Mouse (Mus musculus) kidney, postnatal 14 days (tissue): ENCODE results near the gene Glg1.
"Not testable (repeated sequence)": the region's sequence is repeated elsewhere in the genome, so short reads cannot be mapped to it uniquely, and the experiment has no call there.

Experiments used
- DNase-seq: peaks from one replicate; pipeline ENCODE4 v3.0.0; 2022; ENCODE audit warnings: mixed read lengths

Gene Glg1

DNA sequence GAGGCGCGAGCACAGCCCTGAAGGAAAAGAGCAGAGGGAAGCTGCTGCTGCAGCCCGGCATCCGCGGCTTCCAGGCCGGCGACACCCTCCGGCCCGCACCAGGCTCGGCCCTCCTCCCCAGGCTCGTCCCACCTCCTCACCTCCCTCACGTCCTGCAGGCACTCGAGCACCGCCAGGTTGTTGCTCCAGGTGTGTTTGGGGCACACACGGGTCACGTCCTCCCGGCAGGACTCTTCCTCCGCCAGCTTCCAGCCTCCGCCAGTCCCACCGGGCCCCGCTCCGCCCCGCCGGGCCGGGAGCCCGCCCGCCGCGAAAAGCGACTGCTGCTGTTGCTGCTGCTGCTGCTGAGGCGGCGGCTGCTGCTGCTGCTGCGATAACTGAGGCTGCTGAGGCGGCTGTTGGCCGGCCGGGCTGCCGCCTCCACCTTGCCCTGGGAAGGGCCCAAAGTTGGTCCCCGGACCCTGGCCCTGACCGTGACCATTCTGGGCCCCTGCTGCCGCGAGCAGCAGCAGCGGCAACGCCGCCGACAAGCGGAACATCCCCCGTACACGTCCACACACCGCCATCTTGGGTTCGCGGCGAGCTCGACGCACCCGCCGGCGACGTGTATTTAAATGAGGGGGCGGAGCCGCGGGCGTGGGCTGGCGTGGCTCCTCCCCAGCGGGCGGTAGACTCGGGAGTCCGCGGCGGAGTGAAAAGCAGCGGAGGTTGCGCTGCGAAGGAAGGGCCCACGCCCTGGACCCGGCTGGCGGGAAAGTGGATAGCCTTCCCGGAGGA is at the start of gene Glg1:
Glg1 (minus strand) TSS at position 586 of the 777 bp plus-strand sequence.
- DNase-seq = peak; percentile 97

DNA sequence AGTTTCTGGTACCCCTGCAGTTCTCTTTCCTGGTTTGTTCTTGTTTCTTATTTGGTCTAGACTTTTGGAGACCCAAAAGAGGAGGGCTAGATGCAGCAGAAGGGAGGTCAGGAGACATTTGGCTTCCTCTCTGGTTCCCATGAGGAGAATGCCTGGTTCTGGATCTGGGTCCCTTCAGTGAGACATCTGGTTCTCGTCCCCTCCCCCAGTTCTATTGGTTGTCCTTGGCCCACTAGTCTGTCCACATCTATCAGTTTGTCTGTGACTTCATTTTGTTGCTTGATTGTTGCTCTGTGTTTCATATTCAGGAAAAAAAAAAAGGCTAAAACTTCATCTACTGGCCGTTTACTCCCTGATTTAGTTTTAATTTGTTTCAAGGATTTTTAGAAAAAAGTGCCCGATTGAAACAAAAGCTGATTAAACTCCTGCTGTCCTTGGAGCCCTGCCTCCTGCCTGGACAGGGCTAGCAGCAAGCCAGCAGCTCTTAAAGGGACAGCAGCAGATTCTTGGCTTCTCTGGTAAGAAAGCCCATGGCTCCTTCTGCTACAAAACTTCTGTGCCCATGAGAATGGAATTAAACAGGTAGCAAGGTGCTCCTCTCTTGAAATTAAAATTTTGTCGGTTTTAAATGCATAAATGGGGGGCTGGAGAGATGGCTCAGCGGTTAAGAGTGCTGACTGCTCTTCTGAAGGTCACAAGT is 46.2 kb upstream of the Glg1 start:
- DNase-seq = peak; percentile 18

DNA sequence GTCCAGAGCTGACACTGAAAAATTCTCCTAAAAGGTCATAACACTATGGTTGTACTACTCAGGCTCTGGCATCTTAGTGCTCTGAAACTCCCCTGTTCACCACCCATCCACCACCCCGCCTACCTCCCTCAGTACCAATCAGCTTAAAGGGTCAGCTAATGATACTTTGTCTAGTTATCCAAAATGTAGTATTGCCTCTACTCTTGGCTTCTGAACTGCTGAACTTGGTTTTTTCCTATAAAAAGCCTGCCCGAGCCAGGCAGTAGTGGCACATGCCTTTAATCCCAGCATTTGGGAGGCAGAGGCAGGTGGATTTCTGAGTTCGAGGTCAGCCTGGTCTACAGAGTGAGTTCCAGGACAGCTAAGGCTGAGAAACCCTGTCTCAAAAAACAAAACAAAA is 45.3 kb upstream of the Glg1 start:
- DNase-seq = no peak

DNA sequence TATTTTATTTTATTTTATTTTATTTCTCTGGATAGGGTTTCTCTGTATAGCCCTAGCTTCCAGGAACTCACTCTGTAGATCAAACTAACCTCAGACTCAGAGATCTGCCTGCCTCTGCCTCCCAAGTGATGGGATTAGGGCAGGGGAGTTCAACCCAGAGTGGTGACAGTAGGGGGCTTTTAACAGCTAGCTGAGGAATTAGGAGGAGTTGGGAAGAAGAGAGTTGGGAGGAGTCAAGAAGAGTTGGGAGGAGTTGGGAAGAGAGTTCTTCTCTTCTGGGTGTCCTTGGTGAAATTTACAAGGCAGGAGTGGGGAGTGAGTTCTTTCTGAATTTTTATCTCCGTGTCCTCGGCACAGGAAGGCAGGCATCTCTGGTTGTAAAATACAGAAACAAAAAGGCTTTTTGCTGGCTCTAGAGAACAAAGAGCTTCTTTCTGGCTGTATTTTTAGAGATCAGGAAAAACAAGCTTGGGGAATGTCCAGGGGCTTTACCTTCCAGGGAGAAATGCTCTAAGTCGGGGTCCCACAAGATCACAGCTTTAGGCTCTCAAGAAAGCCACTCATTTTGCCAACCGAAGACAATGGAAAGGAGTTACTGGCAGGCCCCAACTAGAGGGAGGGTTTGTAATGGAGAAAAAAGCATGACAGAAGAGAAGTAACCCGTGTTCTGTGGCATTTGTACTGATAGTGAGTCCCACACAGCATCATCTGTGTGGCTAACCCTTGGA is 44.2 kb upstream of the Glg1 start:
- not testable (repeated sequence) for DNase-seq

DNA sequence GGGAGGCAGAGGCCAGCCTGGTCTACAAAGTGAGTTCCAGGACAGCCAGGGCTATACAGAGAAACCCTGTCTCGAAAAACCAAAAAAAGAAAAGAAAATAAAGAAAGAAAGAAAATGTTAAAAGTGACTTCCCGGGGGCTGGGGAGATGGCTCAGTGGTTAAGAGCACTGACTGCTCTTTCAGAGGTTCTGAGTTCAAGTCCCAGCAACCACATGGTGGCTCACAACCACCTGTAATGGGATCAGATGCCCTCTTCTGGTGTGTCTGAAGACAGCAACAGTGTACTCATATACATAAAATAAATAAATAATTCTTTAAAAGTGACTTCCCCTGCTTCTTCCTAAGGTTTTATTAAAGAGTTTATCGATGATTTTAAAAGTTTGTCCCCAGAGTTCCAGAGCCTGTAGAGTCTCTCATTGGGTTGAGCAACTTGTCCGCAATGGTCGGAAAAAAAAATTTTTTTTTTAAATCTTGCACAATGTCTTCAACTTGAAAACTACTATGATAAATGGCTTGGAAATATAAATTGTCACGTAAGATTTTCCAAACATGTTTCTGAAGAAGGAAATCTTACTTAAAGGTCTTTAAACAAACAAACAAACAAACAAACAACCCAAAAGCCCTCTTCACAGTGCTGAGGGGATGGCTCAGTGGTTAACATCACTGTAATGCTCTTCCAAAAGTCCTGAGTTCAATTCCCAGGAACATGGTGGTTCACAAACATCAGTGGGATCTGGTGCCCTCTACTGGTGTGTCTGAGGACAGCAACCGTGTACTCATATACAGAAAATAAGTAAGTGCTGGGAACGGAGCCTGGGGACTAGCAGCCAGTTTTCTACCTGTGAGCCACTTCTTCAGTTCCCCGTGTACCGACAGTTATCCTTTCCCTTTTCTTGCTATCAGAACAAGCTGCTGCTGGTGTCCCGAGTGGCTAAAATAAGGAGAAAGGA is 41.9 kb upstream of the Glg1 start:
- no peak for DNase-seq

DNA sequence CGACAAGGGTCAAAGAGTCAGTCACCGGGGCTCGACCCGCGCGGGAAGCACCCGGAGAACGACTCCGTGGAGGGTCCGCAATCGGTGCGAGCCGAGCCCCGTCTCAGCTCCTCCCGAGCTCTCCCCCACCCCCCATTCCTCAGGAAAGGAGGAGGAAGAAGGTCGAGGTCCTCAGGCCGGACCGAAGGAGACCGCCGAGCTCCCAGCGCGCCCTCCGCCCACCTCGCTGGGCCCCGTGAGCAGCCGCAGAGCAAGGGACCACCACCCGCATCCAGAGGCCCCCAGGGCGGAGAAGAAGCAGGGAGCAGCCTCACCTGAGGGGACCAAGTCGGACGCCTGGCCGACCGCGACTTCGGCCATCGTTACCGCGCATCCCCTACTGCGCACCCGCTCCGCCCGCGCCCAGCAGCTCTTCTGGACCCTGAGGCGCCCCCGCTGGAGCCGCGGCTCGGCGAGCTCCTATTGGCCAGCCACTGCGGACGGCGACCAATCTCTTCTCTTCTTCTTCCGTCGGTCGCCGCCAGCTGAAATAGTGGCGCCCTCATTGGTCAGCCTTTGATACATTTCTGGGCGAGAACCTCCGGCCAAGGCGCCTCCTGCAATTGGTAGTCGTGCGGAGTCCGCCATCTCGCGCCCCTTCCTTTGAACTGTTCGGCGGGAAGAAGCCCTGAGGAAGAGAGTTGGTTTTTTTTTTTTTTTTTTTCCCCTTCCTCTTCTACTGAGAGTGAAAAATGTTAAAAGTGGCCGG is 41.0 kb upstream of the Glg1 start, which contains the start of gene Rfwd3:
Rfwd3 (minus strand) TSS at position 402 of the 748 bp plus-strand sequence.
- peak; percentile 98 for DNase-seq

DNA sequence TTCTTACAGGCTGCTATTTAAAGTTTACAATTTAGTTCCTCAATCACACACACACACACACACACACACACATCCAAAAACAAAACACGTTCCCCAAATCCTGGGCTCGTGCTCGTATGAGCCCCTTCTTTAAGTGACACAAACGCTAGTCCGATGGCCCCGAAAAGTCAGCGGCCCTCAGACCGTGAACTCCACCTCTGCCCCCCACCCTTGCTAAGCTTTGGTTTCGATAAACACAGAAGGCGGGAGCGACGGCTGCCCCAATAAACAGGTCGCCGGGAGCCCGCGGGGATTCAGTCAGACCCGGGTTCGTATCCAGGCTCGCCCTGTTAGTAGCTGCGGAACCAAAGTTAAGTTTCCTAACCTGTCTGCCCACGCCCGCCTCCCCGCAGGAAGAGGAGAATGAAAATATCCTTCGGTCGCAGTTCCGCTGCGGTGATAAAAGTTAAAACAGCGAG is 40.4 kb upstream of the Glg1 start:
- DNase-seq = peak; percentile 59

DNA sequence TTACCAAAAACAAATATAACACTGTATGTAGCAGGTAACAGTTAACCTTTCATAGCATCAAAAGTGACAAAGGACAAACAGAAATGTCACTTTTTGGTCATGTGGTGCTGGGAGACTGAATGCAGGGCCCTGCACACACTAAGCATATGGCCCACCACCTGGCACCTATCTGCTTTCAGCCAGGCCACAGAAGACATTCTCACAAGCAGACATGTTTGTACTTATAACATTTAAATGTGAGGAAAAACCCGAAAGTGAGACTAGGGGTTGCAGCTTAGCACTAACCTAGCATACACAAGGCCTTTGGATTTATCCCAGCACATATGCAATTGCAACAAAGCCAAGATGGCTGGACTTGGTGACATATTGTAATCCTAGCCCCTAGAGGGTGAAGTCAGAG is 39.0 kb upstream of the Glg1 start:
- no peak for DNase-seq

DNA sequence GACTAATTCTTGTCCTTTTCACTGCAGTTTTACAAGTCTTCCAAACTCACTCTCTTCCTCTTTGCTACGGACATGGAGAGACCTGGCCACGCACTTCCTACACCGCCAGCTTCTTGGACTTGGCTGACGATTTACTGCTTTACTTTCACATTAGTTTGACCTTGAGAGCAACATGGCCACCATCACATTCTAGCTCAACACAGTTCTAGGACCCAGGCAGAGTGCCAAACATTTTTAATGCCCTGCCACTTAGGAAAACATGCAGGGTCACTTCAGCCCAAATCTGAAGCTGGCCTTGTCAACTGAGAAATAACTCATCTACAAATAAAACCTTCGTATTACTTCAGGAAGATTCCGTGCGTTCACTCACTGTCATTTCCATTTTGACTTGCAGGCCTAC is 32.7 kb upstream of the Glg1 start:
- peak; percentile 75 for DNase-seq

DNA sequence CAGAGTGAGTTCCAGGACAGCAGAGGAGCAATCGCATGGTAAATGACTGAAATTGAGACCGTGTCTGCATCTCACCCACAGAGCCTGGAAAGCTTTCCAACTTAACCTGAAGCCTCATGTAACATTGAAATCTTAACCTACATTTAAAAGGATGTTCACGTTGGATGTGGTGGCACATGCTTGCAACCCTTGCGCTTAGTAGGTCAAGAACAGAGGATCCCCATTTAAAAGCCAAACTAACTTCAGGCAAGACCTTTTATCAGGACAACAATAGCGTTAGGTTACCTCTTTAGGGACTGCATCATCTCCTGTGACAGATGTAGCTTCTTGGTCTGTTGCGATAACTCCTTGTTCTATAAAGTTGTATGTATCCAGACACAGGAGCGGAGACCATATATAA is 31.6 kb upstream of the Glg1 start:
- DNase-seq = no peak

DNA sequence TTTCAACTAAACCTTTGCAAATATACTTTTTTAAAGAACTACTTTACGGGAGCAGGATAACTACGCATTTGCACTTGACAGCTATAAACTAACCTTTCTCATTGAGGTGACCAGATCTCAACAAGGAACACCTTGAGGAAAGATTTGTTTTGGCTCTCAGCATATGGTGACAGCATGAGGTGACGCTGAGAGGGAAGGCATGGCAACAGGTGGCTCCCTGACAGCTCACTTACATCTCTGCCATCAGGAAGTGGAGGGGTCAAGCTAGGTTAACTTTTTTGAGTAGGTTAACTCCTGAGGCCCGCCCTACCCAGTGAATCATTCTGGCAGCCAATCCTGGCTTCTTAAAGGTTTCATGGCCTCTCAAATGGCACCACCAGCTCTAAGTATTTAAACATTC is 26.6 kb upstream of the Glg1 start:
- DNase-seq = no peak

DNA sequence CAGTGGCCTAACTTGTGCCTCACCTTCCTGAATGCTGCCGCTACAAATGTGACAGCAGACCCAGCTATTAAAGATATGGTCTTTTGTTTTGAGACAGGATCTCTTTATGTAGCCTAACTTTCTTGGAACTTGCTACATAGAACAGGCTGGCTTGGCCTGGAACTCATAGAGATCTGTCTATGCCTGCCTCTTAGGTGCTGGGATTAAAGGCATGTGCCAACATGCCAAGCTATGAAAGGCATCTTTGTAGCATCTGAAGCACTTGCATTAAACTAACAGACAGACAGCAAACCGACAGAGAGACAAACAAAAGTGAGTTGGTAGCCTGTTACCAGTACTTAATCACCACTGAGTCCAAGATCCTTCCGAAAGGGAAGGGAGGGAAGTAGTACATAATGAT is 23.1 kb upstream of the Glg1 start:
- no peak for DNase-seq

DNA sequence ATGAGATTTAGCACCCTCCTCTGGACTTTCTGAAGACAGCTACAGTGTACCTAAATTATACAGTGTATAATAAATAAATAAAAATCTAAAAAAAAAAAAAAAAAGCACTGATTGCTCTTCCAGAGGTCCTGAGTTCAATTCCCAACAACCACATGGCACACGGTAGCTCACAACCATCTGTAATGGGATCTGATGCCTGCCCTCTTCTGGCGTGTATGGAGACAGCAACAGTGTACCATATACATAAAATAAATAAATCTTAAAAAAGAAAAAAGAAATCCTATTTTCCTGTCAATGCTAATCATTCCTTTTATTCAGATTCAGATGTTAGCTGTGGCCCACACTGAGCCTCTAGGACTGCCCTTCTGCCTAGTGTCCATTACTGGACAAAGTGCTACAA is 9.3 kb upstream of the Glg1 start:
- no peak for DNase-seq

DNA sequence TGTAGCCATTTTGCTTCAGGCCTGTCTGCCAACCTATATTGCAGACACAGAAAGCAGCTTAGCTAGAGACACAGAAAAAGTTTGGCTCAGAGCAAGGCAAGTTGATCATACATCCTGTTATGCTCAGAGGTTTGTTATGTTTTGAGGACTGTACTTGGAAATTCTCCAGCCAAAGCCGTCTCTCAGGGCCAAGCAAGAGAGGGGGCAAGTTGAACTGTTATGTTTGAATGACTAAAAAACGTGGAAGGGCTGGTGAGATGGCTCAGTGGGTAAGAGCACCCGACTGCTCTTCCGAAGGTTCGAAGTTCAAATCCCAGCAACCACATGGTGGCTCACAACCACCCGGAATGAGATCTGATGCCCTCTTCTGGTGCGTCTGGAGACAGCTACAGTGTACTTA is 7.1 kb upstream of the Glg1 start:
- DNase-seq = not testable (repeated sequence)

DNA sequence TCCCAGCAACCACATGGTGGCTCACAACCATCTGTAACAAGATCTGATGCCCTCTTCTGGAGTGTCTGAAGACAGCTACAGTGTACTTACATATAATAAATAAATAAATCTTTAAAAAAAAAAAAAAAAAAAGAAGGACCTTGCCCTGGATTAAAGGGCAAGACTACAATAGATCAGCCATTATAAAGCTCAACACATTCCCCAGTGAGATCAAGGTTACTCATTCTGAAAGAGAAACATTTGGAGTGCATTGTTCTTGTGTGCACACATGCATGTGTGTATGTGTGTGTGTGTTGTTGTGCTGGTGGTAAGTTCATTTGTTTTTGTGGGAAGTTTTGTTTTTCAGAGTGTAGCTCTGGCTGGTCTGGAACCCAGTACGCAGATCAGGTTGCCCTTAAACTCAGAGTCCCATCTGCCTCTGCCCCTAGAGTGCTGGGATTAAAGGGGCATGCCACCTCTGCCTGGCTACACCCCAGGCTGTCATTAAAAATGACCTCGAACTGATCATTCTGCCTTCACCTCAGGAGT is 5.7 kb upstream of the Glg1 start:
- no peak for DNase-seq

DNA sequence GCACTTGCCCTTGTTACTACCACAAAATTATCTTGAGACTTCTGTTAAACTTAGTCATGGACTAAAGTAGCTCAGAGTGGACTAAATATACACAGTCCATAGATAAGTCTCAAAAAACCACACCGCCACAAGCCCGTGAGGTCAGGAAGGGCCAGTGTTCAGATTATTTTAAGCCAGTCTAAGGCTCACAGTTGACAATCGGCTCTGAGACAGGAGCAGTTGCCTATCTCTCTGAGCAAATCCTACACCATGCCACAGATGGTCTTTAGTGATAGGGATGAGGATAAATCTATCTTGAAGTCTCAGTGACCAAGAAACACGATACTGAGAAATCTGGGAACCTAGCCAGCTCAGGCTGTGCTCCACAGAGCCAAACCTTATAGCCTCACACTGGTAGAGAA is 3.0 kb upstream of the Glg1 start:
- no peak for DNase-seq

DNA sequence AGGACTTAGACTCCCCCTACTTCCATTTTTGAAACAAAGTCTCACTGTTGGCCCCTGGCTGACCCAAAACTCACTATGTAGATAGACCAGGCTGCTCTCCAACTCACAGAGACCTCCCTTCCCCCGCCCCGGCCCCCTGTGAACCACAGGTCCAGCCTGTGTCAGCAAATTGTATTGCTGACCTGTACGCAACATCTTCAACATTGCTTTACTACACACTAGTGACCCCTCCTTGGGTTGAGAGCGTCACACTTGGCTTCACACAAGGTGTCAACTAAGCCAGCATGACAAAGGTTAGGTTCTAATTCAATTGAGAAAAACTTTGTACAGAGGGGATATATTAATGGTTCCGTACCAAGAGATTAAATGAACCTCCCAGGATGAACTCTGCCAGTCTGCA is 1.2 kb upstream of the Glg1 start:
- peak; percentile 42 for DNase-seq

DNA sequence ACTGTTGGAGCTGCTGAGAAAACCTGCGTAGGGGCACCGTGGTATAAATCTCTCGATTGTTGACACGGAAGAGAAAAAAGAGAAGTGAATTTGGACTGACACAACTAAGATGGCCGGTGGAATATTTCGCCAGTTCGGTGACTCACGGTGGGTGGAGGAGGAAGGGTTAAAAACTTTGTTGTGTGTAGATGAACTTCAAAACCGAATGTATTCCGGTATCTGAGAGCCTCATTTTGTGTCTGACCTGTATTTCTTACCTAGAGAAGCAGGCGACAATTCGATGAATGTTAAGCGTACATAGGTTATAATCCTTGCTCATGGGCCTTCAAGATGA is 359 bp upstream of the Glg1 start:
- no peak for DNase-seq

DNA sequence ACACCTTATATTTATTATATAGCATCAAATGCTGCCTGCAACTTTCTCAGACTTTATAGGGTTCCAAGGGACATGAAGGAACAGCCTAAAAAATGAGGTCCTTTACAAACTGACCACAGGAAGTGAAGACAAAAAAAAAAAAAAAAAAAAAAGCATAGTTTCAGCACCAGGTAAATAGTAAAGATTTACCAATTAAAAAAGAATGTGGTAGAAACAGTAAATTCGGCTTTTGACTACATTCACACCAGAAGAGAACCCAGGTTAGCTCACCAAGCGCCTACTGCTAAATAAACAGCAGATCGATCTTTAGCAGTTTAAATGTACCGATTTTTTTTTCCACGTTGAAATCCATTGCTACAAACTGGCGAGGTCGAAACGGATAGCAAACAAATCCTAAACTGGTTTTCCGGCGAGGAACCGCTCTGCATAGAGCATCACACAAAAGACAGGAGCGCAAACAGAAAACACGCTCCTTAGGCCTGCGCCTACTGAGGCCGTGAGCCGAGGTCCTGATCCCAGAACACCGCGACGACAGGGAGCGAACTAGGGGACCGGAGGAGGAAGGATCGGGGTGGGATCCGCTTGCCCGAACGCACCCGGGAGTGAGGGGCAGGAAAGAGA is 896 bp downstream of the Glg1 start:
- DNase-seq = no peak

DNA sequence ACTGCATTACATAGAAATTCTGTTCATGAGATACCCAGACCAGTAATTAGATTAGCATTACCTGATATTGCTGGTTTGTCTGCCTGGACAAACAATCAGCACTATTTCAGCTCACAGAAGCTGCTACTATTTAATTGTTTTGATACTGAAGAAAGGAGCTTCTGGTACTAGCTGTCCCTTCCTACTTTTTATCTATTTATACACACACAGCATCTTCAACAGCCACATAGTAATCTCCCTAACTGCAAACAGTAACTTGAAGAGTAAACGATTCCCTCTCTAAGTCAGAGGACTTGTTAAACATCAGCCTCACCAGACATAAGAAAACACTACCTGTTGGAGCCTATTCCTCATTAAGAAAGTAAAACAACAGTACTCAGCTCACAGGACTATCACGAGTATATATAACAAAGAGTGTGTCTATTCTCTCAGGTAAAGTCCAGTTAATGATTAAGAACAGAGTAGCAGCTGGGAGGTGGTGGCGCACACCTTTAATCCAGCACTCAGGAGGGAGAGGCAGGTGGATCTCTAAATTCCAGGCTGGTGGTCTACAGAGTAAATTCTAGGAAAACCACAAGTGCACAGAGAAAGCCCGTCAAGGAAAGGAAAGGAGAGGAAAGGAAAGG is 6.4 kb downstream of the Glg1 start:
- no peak for DNase-seq

DNA sequence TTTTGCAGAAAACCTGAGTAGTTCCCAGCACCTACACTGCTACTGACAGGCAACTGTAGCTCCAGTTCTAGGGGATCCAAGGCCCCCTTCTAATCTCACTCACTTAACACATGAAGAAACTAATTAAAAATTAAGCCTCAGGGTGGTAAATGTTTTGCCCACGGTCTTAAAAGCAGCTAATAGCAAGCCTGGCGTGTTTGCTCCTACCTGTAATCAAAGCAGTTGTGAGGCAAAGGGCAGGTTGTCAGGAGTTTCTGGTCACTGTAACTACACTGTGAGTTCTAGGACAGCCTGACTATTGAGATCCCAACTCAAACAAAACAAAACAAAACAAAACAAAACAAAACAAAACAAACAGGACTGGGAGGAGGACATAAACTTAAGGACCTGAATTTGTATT is 8.9 kb downstream of the Glg1 start:
- DNase-seq = no peak
